Mouse (Mus musculus): ENCODE measurements around the gene Aplp1.

GRCm38 (mm10) chr7:30423071-30423641 lies 22.2 kb downstream of the Aplp1 start:
- TF ChIP-seq CTCF (IDR thresholded peaks at IDR 0.05; ENCODE audit: insufficient read depth, low read length), result no peak
- 0 out of 2 replicates have a peak, but pooled peaks have one; percentile 4 for TF ChIP-seq POLR2A (IDR thresholded peaks at IDR 0.05; ENCODE audit: borderline replicate concordance, extremely low read depth, low read depth, low read length)

All from lung, adult 2 months (tissue).